Mouse (Mus musculus) liver, embryonic 14.5 days (tissue): Measurements from ENCODE around the gene Kansl1. TPM values are rescaled to one million over a fixed set of nuclear protein-coding genes. Genes with fewer than 3 reads are reported as not detected.

ENCODE experiments used
- ATAC-seq: fragments of 200-750 bp; cut with Nextera tagmentation; 2 replicates; pipeline ENCODE4 v1.8.0; 2017; ENCODE audit warnings: moderate number of reproducible peaks, mild to moderate bottlenecking, moderate library complexity; ENCODE audit not compliant: insufficient read depth
- DNase-seq, 3 experiments: peaks; one replicate each; pipeline ENCODE4 v3.0.0-alpha.2; 2012 to 2013; ENCODE audit warnings: low read depth in 3 of 3, low spot score in 3 of 3
- H3K27ac ChIP-seq: fragments of 300-500 bp; sonication (generic); 2 replicates; pipeline ENCODE4 v1.5.1; 2014; ENCODE audit warnings: moderate library complexity, mild to moderate bottlenecking, control low read depth, inconsistent platforms
- H3K27me3 ChIP-seq: fragments of 300-500 bp; sonication (generic); 2 replicates; pipeline ENCODE4 v1.6.1; 2014; ENCODE audit warnings: mild to moderate bottlenecking, low read length, moderate library complexity; ENCODE audit not compliant: control insufficient read depth, insufficient read depth
- H3K36me3 ChIP-seq: fragments of 300-500 bp; sonication (generic); replicated peaks from 2 replicates; pipeline ENCODE4 v1.6.1; 2014; ENCODE audit warnings: low read depth; ENCODE audit not compliant: control insufficient read depth, insufficient read depth
- H3K4me1 ChIP-seq, 2 experiments: fragments of 200-500 bp in 1 of 2; fragments of 300-500 bp in 1 of 2; sonication (generic) in 1 of 2; replicated peaks; 2 replicates each; pipeline ENCODE4 v1.6.1; 2012 to 2014; ENCODE audit warnings: antibody characterized with exemption in 1 of 2, inconsistent platforms in 1 of 2, low read length in 1 of 2; ENCODE audit not compliant: control insufficient read depth in 2 of 2, insufficient read depth in 2 of 2
- H3K4me2 ChIP-seq: fragments of 300-500 bp; sonication (generic); 2 replicates; pipeline ENCODE4 v1.6.1; 2014; ENCODE audit warnings: low read depth, mild to moderate bottlenecking, control low read depth, moderate library complexity
- H3K4me3 ChIP-seq, 2 experiments: fragments of 200-500 bp in 1 of 2; fragments of 300-500 bp in 1 of 2; sonication (generic) in 1 of 2; 2 replicates each; pipeline ENCODE4 v1.5.1; 2012 to 2014; ENCODE audit warnings: low read depth in 2 of 2, low read length in 2 of 2, mild to moderate bottlenecking in 2 of 2, control low read depth in 1 of 2, inconsistent platforms in 1 of 2, moderate library complexity in 1 of 2; ENCODE audit not compliant: insufficient read depth in 1 of 2
- H3K9ac ChIP-seq: fragments of 300-500 bp; sonication (generic); replicated peaks from 2 replicates; pipeline ENCODE4 v1.6.1; 2014; ENCODE audit warnings: mild to moderate bottlenecking, control low read depth, moderate library complexity
- H3K9me3 ChIP-seq: fragments of 300-500 bp; sonication (generic); 2 replicates; pipeline ENCODE4 v1.6.1; 2016; ENCODE audit warnings: low read length, mixed read lengths; ENCODE audit not compliant: control insufficient read depth
- CTCF ChIP-seq: IDR thresholded peaks from 2 replicates; pipeline ENCODE4 v1.5.1; 2016; ENCODE audit warnings: antibody characterized with exemption, low read depth, control low read depth
- EP300 ChIP-seq: IDR thresholded peaks from 2 replicates; pipeline ENCODE4 v1.6.1; 2016; ENCODE audit warnings: antibody characterized with exemption, low read depth
- WGBS: fragments of 180-500 bp; shearing (Covaris S2); extraction: QIAGEN DNeasy Blood & Tissue Kit; methylation state at CpG from one replicate; pipeline ENCODE4 v1.1.7; 2014; ENCODE audit not compliant: insufficient replicate concordance; 5-methylcytosine and 5-hydroxymethylcytosine counted together
- polyA plus RNA-seq, 2 experiments: library from polyadenylated mRNA; depleted of rRNA in 1 of 2; stranded (reverse) in 1 of 2; unstranded in 1 of 2; fragments of >200 nt; fragmentation: Nextera tagmentation in 1 of 2; extraction: Ambion mirVana in 1 of 2; gene quantifications; 2 replicates each; pipeline versions ENCODE4 v1.2.1 to v1.2.3; 2012 to 2014

Kansl1 gene
- polyA plus RNA-seq, 2 experiments: 5.3 to 12.3 TPM

DNA sequence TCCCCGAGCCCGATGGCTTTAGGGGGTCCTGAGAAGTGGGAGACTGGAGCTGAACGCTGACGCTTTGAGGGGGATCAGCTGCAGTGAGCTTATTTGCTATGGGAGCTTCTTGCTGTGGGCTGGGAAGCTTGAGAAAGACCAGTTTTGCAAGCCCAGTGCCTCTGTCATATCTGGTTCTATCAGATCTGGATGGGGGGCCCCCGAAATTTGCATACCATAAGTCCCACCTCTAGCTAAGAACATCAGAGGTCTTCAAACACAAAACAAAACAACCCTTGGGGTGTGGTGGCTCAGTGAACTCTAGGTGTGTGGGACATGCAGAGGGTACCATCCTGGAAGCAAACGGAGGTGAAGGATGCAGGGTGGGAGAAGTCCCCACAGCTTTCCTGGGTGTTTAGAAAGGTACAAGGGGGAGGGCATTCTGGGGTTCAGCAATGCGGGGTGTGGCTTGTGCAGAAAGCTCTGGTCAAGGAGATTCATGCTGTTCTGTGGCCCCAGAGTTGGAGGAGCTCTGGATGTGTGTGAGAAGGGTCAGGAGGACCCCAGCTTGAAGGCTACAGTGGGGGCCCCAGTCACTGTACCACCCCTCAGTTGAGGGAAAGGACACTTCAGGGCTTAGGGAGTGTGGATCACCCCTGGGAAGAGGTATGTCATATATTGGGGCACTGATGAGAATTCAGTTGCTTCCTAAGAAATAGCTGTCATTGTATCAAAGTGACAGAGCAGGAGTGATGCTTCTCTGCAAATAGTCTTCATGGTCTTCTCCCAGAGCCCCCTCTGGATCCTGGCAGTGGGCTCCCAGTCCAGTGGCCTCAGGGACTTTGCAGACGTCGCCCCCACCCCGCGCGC, 159.1 kb downstream of the Kansl1 start:
- ATAC-seq (peak; percentile 42), DNase-seq (no peak)
- H3K4me2 ChIP-seq: peak overlapping the region; percentile 74
- H3K36me3 ChIP-seq: no peaks in the 10 kb centered on the region
- no peak overlapping the region for H3K27ac ChIP-seq
- H3K27me3 ChIP-seq: no peaks in the 10 kb centered on the region
- H3K4me3 ChIP-seq: peak overlapping the region; percentile 53 to 66; a peak in 3 of 4 replicates
- no peaks in the 10 kb centered on the region for H3K9me3 ChIP-seq
- WGBS: 22% methylated on average over 12 of the region's 12 CpGs
- TF ChIP-seq EP300 (no peak), CTCF (no peak)
- H3K4me1 ChIP-seq: peaks cover 6 to 17% of the 10 kb centered on the region in 2 experiments; a peak in 3 of 4 replicates
- H3K9ac ChIP-seq: peak overlapping the region; percentile 46; the same call in 1 of the 2 replicates

- no peak overlapping the region for H3K4me3 ChIP-seq
- H3K9ac ChIP-seq: no peak overlapping the region
- DNase-seq: no peak
- H3K36me3 ChIP-seq: no peaks in the 10 kb centered on the region
- peaks cover 6 to 23% of the 10 kb centered on the region in 2 experiments for H3K4me1 ChIP-seq
- ATAC-seq: no peak
- no peaks in the 10 kb centered on the region for H3K9me3 ChIP-seq
- no peak for TF ChIP-seq CTCF
- TF ChIP-seq EP300: no peak
- H3K4me2 ChIP-seq: no peak overlapping the region
- WGBS: 65% methylated on average over 4 of the region's 4 CpGs
- no peaks in the 10 kb centered on the region for H3K27me3 ChIP-seq
- no peak overlapping the region for H3K27ac ChIP-seq
Measured at GRCm38 (mm10) chr11:104307136-104307535, 161.5 kb downstream of the Kansl1 start.

GRCm38 (mm10) chr11:104306483-104306882, 162.2 kb downstream of the Kansl1 start:
- H3K27ac ChIP-seq: no peak overlapping the region
- no peaks in the 10 kb centered on the region for H3K9me3 ChIP-seq
- no peak for ATAC-seq
- H3K4me3 ChIP-seq: no peak overlapping the region
- no peak for DNase-seq
- no peaks in the 10 kb centered on the region for H3K36me3 ChIP-seq
- H3K4me2 ChIP-seq: no peak overlapping the region
- TF ChIP-seq CTCF (no peak), EP300 (no peak)
- WGBS: 86% methylated on average over 13 of the region's 13 CpGs
- no peaks in the 10 kb centered on the region for H3K27me3 ChIP-seq
- H3K9ac ChIP-seq: no peak overlapping the region
- H3K4me1 ChIP-seq: peaks cover 6 to 24% of the 10 kb centered on the region in 2 experiments

DNA sequence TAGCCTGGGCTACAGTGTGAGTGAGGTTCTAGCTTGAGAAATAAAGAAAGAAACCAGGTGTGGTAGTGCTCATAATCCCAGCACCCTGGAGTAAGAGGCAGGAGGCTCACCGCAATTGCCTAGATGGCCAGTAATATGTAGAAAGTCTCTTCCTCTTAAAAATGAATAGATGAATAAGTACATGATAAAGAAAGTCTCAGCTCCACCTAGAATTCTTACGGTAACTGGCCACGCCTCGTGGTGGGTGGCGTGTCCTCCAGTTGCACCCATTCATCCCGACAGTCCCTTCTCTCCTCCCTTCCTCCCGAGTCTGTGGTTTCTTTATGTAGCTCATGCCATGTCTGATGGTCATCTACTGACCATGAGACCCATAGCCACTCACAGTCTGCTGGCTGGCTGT, 162.9 kb downstream of the Kansl1 start:
- no peaks in the 10 kb centered on the region for H3K36me3 ChIP-seq
- WGBS: 56% methylated on average over 7 of the region's 7 CpGs
- no peaks in the 10 kb centered on the region for H3K27me3 ChIP-seq
- ATAC-seq (no peak), DNase-seq (no peak)
- H3K9ac ChIP-seq: no peak overlapping the region
- no peak overlapping the region for H3K4me2 ChIP-seq
- H3K4me3 ChIP-seq: no peak overlapping the region
- TF ChIP-seq CTCF: no peak
- no peak for TF ChIP-seq EP300
- peaks cover 6 to 20% of the 10 kb centered on the region in 2 experiments for H3K4me1 ChIP-seq
- H3K9me3 ChIP-seq: no peaks in the 10 kb centered on the region
- H3K27ac ChIP-seq: no peak overlapping the region

- DNase-seq (no peak), ATAC-seq (no peak)
- no peak overlapping the region for H3K4me3 ChIP-seq
- no peak overlapping the region for H3K9ac ChIP-seq
- H3K9me3 ChIP-seq: no peaks in the 10 kb centered on the region
- H3K4me1 ChIP-seq: peaks cover 0 to 6% of the 10 kb centered on the region in 2 experiments; a peak in 2 of 4 replicates
- no peak for TF ChIP-seq CTCF
- no peak for TF ChIP-seq EP300
- no peak overlapping the region for H3K4me2 ChIP-seq
- H3K27me3 ChIP-seq: no peaks in the 10 kb centered on the region
- no peak overlapping the region for H3K27ac ChIP-seq
- 26% methylated on average over 8 of the region's 8 CpGs for WGBS
- no peaks in the 10 kb centered on the region for H3K36me3 ChIP-seq
Measured at GRCm38 (mm10) chr11:104303088-104303960, 165.3 kb downstream of the Kansl1 start.
